Mouse (Mus musculus) liver, embryonic 12.5 days (tissue): ENCODE measurements around the gene Cdca8. TPM values are rescaled to one million over a fixed set of nuclear protein-coding genes. Genes with fewer than 3 reads are reported as not detected.

Experiments
- ATAC-seq: fragments of 200-750 bp; cut with Nextera tagmentation; 2 replicates; pipeline ENCODE4 v1.8.0; 2017; ENCODE audit warnings: moderate number of reproducible peaks, mild to moderate bottlenecking, moderate library complexity
- H3K27ac ChIP-seq: fragments of 300-500 bp; sonication (generic); 2 replicates; pipeline ENCODE4 v1.5.1; 2016; ENCODE audit warnings: mild to moderate bottlenecking
- H3K27me3 ChIP-seq: fragments of 300-500 bp; sonication (generic); replicated peaks from 2 replicates; pipeline ENCODE4 v1.6.1; 2016; ENCODE audit warnings: mild to moderate bottlenecking, moderate library complexity
- H3K36me3 ChIP-seq: fragments of 300-500 bp; sonication (generic); 2 replicates; pipeline ENCODE4 v1.6.1; 2016; ENCODE audit warnings: mild to moderate bottlenecking, moderate library complexity
- H3K4me1 ChIP-seq: fragments of 300-500 bp; sonication (generic); 2 replicates; pipeline ENCODE4 v1.6.1; 2016
- H3K4me2 ChIP-seq: fragments of 300-500 bp; sonication (generic); 2 replicates; pipeline ENCODE4 v1.6.1; 2016; ENCODE audit warnings: mild to moderate bottlenecking, moderate library complexity
- H3K4me3 ChIP-seq: fragments of 300-500 bp; sonication (generic); 2 replicates; pipeline ENCODE4 v1.5.1; 2016; ENCODE audit warnings: mild to moderate bottlenecking, moderate library complexity
- H3K9ac ChIP-seq: fragments of 300-500 bp; sonication (generic); 2 replicates; pipeline ENCODE4 v1.6.1; 2016; ENCODE audit warnings: mild to moderate bottlenecking, moderate library complexity
- H3K9me3 ChIP-seq: fragments of 300-500 bp; sonication (generic); replicated peaks from 2 replicates; pipeline ENCODE4 v1.6.1; 2016; ENCODE audit warnings: mild to moderate bottlenecking, moderate library complexity
- WGBS: fragments of 180-500 bp; shearing (Covaris S2); methylation state at CpG from one replicate; pipeline ENCODE4 v1.1.7; 2016; ENCODE audit not compliant: insufficient replicate concordance; 5-methylcytosine and 5-hydroxymethylcytosine counted together
- polyA plus RNA-seq: library from polyadenylated mRNA; unstranded; fragments of >200 nt; fragmentation: Nextera tagmentation; extraction: Ambion mirVana; gene quantifications from 2 replicates; pipeline ENCODE4 v1.2.1, GENCODE M21; 2016

The Cdca8 gene
- polyA plus RNA-seq, 1 experiment from 2014 or later: 177 TPM

GRCm38 (mm10) chr4:124893769-124894168 is 45.3 kb downstream of the Cdca8 start:
- peaks cover 95% of the 10 kb centered on the region for H3K27me3 ChIP-seq
- ATAC-seq: no peak

GRCm38 (mm10) chr4:124890831-124891230 is 48.3 kb downstream of the Cdca8 start:
- 65% methylated on average over 5 of the region's 5 CpGs for WGBS
- Histone ChIP-seq H3K4me3 (no peak overlapping the region), H3K9me3 (no peaks in the 10 kb centered on the region), H3K36me3 (no peaks in the 10 kb centered on the region), H3K4me1 (peaks cover 7% of the 10 kb centered on the region; the same call in 1 of the 2 replicates), H3K27me3 (peaks cover 92% of the 10 kb centered on the region), H3K9ac (no peak overlapping the region), H3K4me2 (no peak overlapping the region), H3K27ac (no peak overlapping the region)
- no peak for ATAC-seq

More at GRCm38 (mm10) chr4:124893769-124894168, 45.3 kb downstream of the Cdca8 start:
- Histone ChIP-seq H3K4me3 (no peak overlapping the region), H3K9me3 (no peaks in the 10 kb centered on the region), H3K36me3 (no peaks in the 10 kb centered on the region), H3K27ac (no peak overlapping the region), H3K4me2 (no peak overlapping the region), H3K9ac (no peak overlapping the region), H3K4me1 (peaks cover 7% of the 10 kb centered on the region; the same call in 1 of the 2 replicates)
- 33% methylated on average over 6 of the region's 6 CpGs for WGBS

GRCm38 (mm10) chr4:124889935-124890334 is 49.2 kb downstream of the Cdca8 start:
- Histone ChIP-seq H3K27me3 (peaks cover 91% of the 10 kb centered on the region), H3K4me3 (no peak overlapping the region), H3K9me3 (no peaks in the 10 kb centered on the region), H3K9ac (no peak overlapping the region), H3K4me1 (peaks cover 5% of the 10 kb centered on the region; the same call in 1 of the 2 replicates), H3K27ac (no peak overlapping the region), H3K36me3 (no peaks in the 10 kb centered on the region), H3K4me2 (no peak overlapping the region)
- 68% methylated on average over 2 of the region's 2 CpGs for WGBS
- no peak for ATAC-seq

- no peak overlapping the region for H3K4me2 ChIP-seq
- no peaks in the 10 kb centered on the region for H3K9me3 ChIP-seq
- 53% methylated on average over 7 of the region's 7 CpGs for whole genome bisulfite sequencing
- H3K9ac ChIP-seq: no peak overlapping the region
- H3K4me3 ChIP-seq: no peak overlapping the region
- no peak overlapping the region for H3K27ac ChIP-seq
- peaks cover 91% of the 10 kb centered on the region for H3K27me3 ChIP-seq
- no peaks in the 10 kb centered on the region for H3K36me3 ChIP-seq
- no peaks in the 10 kb centered on the region for H3K4me1 ChIP-seq
- no peak for ATAC-seq
Observed at GRCm38 (mm10) chr4:124888702-124889101, 50.4 kb downstream of the Cdca8 start.

- H3K4me1 ChIP-seq: peaks cover 13% of the 10 kb centered on the region
- no peak overlapping the region for H3K9ac ChIP-seq
- H3K4me2 ChIP-seq: peak overlapping the region; percentile 46; the same call in 1 of the 2 replicates
- peak overlapping the region; percentile 25; the same call in 1 of the 2 replicates for H3K4me3 ChIP-seq
- H3K27ac ChIP-seq: no peak overlapping the region
- WGBS: 3% methylated on average over 37 of the region's 37 CpGs
- ATAC-seq: no peak
- no peaks in the 10 kb centered on the region for H3K9me3 ChIP-seq
- H3K27me3 ChIP-seq: peaks cover 84% of the 10 kb centered on the region
- no peaks in the 10 kb centered on the region for H3K36me3 ChIP-seq
Observed at GRCm38 (mm10) chr4:124882151-124882729, 56.9 kb downstream of the Cdca8 start.

- H3K4me2 ChIP-seq: peak overlapping the region; percentile 46
- no peaks in the 10 kb centered on the region for H3K9me3 ChIP-seq
- H3K27me3 ChIP-seq: peaks cover 78% of the 10 kb centered on the region
- WGBS: 2% methylated on average over 37 of the region's 37 CpGs
- peak overlapping the region; percentile 25 for H3K4me3 ChIP-seq
- H3K36me3 ChIP-seq: no peaks in the 10 kb centered on the region
- 0 out of 2 replicates have a peak, but pooled peaks have one; percentile 21 for ATAC-seq
- H3K9ac ChIP-seq: no peak overlapping the region
- H3K4me1 ChIP-seq: peaks cover 13% of the 10 kb centered on the region
- no peak overlapping the region for H3K27ac ChIP-seq
Observed at GRCm38 (mm10) chr4:124881341-124881908, 57.7 kb downstream of the Cdca8 start.

- 6% methylated on average over 10 of the region's 11 CpGs for WGBS
- H3K36me3 ChIP-seq: no peaks in the 10 kb centered on the region
- H3K4me1 ChIP-seq: peaks cover 13% of the 10 kb centered on the region
- no peaks in the 10 kb centered on the region for H3K9me3 ChIP-seq
- H3K27me3 ChIP-seq: peaks cover 70% of the 10 kb centered on the region
- H3K4me3 ChIP-seq: peak within 1 kb of the TSS; percentile 25
- peak within 1 kb of the TSS; percentile 46 for H3K4me2 ChIP-seq
- ATAC-seq: no peak
- no peak within 1 kb of the TSS for H3K9ac ChIP-seq
- no peak within 1 kb of the TSS for H3K27ac ChIP-seq
Observed at GRCm38 (mm10) chr4:124880599-124880998, 58.5 kb downstream of the Cdca8 start, which contains the start of gene Epha10. Gene Epha10, plus strand, starts transcription at chr4:124880899.

- no peaks in the 10 kb centered on the region for H3K27me3 ChIP-seq
- H3K4me3 ChIP-seq: no peak overlapping the region
- no peaks in the 10 kb centered on the region for H3K36me3 ChIP-seq
- no peak for ATAC-seq
- no peak overlapping the region for H3K4me2 ChIP-seq
- H3K4me1 ChIP-seq: no peaks in the 10 kb centered on the region
- H3K27ac ChIP-seq: no peak overlapping the region
- WGBS: 74% methylated on average over 1 of the region's 1 CpGs
- H3K9ac ChIP-seq: no peak overlapping the region
- 0 out of 2 replicates have a peak, but pooled peaks cover 6% of the 10 kb centered on the region for H3K9me3 ChIP-seq
Observed at GRCm38 (mm10) chr4:124872719-124873118, 66.4 kb downstream of the Cdca8 start.

Other genes starting within 250 kb of the Cdca8 start
- 51.4 and 51.5 TPM in 2 replicates for gene Utp11, start 245.7 kb downstream of the Cdca8 start, polyA plus RNA-seq
- 3.5 and 3.7 TPM in 2 replicates for gene Fhl3, start 238.6 kb downstream of the Cdca8 start, polyA plus RNA-seq
- gene Sf3a3, start 224.5 kb downstream of the Cdca8 start, polyA plus RNA-seq: 116 and 121 TPM in 2 replicates
- 49.7 and 50.3 TPM in 2 replicates for gene Inpp5b, start 197.5 kb downstream of the Cdca8 start, polyA plus RNA-seq
- gene Mtf1, start 137.2 kb downstream of the Cdca8 start, polyA plus RNA-seq: 16.3 and 16.6 TPM in 2 replicates
- 39.6 and 43.1 TPM in 2 replicates for gene Yrdc, start 88.6 kb downstream of the Cdca8 start, polyA plus RNA-seq
- gene 1110065P20Rik, start 88.1 kb downstream of the Cdca8 start, polyA plus RNA-seq: 22.9 and 25.0 TPM in 2 replicates
- 0.06 and 0.08 TPM in 2 replicates for gene Maneal, start 77.1 kb downstream of the Cdca8 start, polyA plus RNA-seq
- gene Epha10, start 58.4 kb downstream of the Cdca8 start, polyA plus RNA-seq: 0.04 TPM in 1 of 2 replicates, not detected in the other
- gene 9930104L06Rik, start 2.3 kb downstream of the Cdca8 start, polyA plus RNA-seq: 7.5 and 8.3 TPM in 2 replicates
- 1.2 and 1.4 TPM in 2 replicates for gene Rspo1, start 47.1 kb upstream of the Cdca8 start, polyA plus RNA-seq
- 69.9 and 72.5 TPM in 2 replicates for gene Gnl2, start 77.3 kb upstream of the Cdca8 start, polyA plus RNA-seq
- gene Dnali1, start 126.4 kb upstream of the Cdca8 start, polyA plus RNA-seq: 0.10 TPM in 1 of 2 replicates, not detected in the other
- 21.6 and 24.8 TPM in 2 replicates for gene Snip1, start 127.4 kb upstream of the Cdca8 start, polyA plus RNA-seq
- gene Meaf6, start 145.8 kb upstream of the Cdca8 start, polyA plus RNA-seq: 31.6 and 33.0 TPM in 2 replicates
- gene Zc3h12a, start 188.5 kb upstream of the Cdca8 start, polyA plus RNA-seq: 0.56 and 0.62 TPM in 2 replicates